Mouse (Mus musculus) E14TG2a.4 (cell line): ENCODE measurements around the gene Ssc4d.
A peak's percentile ranks its signal among the peaks of the same experiment; 100 is the strongest.

ENCODE experiments used
- CTCF ChIP-seq: conservative IDR thresholded peaks from 2 replicates; pipeline ENCODE4 v1.5.1; 2014; ENCODE audit warnings: low read length
- POU5F1 ChIP-seq: IDR thresholded peaks from 2 replicates; pipeline ENCODE4 v1.6.1; 2014; ENCODE audit warnings: low read length, borderline replicate concordance

- TF ChIP-seq CTCF: peak; percentile 49
- no peak for TF ChIP-seq POU5F1
Observed at GRCm38 (mm10) chr5:135918593-135918992, 55.7 kb downstream of the Ssc4d start.
